Mouse (Mus musculus) MEL (cell line): Measurements from ENCODE around the gene Tmem175. TPM values are rescaled to one million over a fixed set of nuclear protein-coding genes. Genes with fewer than 3 reads are reported as not detected.
A peak's percentile ranks its signal among the peaks of the same experiment; 100 is the strongest.

Experiments
- DNase-seq: peaks from one replicate; pipeline ENCODE4 v3.0.0; 2011; ENCODE audit warnings: low read depth, low spot score
- H3K27ac ChIP-seq: 2 replicates; pipeline ENCODE4 v1.5.1; 2012; ENCODE audit warnings: low read depth, mild to moderate bottlenecking, control low read depth, low read length, moderate library complexity; ENCODE audit not compliant: control insufficient read depth
- H3K27me3 ChIP-seq, 2 experiments: fragments of 150-350 bp in 1 of 2; sonication (generic) in 1 of 2; 2 replicates each; pipeline ENCODE4 v1.6.1; 2012; ENCODE audit warnings: low read length in 2 of 2, mild to moderate bottlenecking in 2 of 2, improper control_type of control experiment in 1 of 2, moderate library complexity in 1 of 2; ENCODE audit not compliant: insufficient read depth in 2 of 2, control insufficient read depth in 1 of 2
- H3K36me3 ChIP-seq, 2 experiments: 2 replicates each; pipeline ENCODE4 v1.6.1; 2012 to 2014; ENCODE audit warnings: low read length in 2 of 2, improper control_type of control experiment in 1 of 2, inconsistent platforms in 1 of 2, mild to moderate bottlenecking in 1 of 2; ENCODE audit not compliant: insufficient read depth in 2 of 2, control insufficient read depth in 1 of 2
- H3K4me1 ChIP-seq, 2 experiments: fragments of 150-350 bp in 1 of 2; sonication (generic) in 1 of 2; 2 replicates each; pipeline ENCODE4 v1.6.1; 2012; ENCODE audit warnings: low read length in 2 of 2, improper control_type of control experiment in 1 of 2, mild to moderate bottlenecking in 1 of 2; ENCODE audit not compliant: insufficient read depth in 2 of 2, control insufficient read depth in 1 of 2
- H3K4me3 ChIP-seq, 2 experiments: fragments of 150-350 bp in 1 of 2; sonication (generic) in 1 of 2; 2 replicates each; pipeline ENCODE4 v1.5.1; 2012; ENCODE audit warnings: low read depth in 2 of 2, low read length in 2 of 2, mild to moderate bottlenecking in 2 of 2, moderate library complexity in 2 of 2, control low read depth in 1 of 2, improper control_type of control experiment in 1 of 2; ENCODE audit not compliant: control insufficient read depth in 1 of 2, insufficient read depth in 1 of 2
- H3K79me2 ChIP-seq: 2 replicates; pipeline ENCODE4 v1.6.1; 2012; ENCODE audit warnings: mild to moderate bottlenecking, low read length, moderate library complexity; ENCODE audit not compliant: control insufficient read depth, poor library complexity, insufficient read depth
- H3K9ac ChIP-seq: 2 replicates; pipeline ENCODE4 v1.6.1; 2012; ENCODE audit warnings: low read depth, mild to moderate bottlenecking, control low read depth, low read length, moderate library complexity; ENCODE audit not compliant: control insufficient read depth, poor library complexity, severe bottlenecking
- H3K9me3 ChIP-seq: fragments of 150-350 bp; sonication (generic); replicated peaks from 2 replicates; pipeline ENCODE4 v1.6.1; 2012; ENCODE audit warnings: mild to moderate bottlenecking, low read length, improper control_type of control experiment, moderate library complexity; ENCODE audit not compliant: insufficient read depth
- CHD1 ChIP-seq: IDR thresholded peaks from 2 replicates; pipeline ENCODE4 v1.6.1; 2012; ENCODE audit warnings: low read depth, mild to moderate bottlenecking, inconsistent platforms, low read length, improper control_type of control experiment
- CTCF ChIP-seq, 3 experiments: IDR thresholded peaks in 2 of 3; conservative IDR thresholded peaks in 1 of 3; 2 replicates each; pipeline ENCODE4 v1.5.1; 2011 to 2012; ENCODE audit warnings: low read length in 3 of 3, low read depth in 2 of 3, mild to moderate bottlenecking in 2 of 3, improper control_type of control experiment in 1 of 3, inconsistent platforms in 1 of 3, mixed read lengths in 1 of 3, moderate library complexity in 1 of 3; ENCODE audit not compliant: control insufficient read depth in 1 of 3, insufficient read depth in 1 of 3, poor library complexity in 1 of 3, severe bottlenecking in 1 of 3
- E2F4 ChIP-seq: IDR thresholded peaks from 2 replicates; pipeline ENCODE4 v1.6.1; 2011; ENCODE audit warnings: low read depth, low read length, improper control_type of control experiment, borderline replicate concordance
- ETS1 ChIP-seq: IDR thresholded peaks from 2 replicates; pipeline ENCODE4 v1.6.1; 2012; ENCODE audit warnings: low read depth, mild to moderate bottlenecking, inconsistent platforms, low read length, improper control_type of control experiment, moderate library complexity
- HCFC1 ChIP-seq: IDR thresholded peaks from 2 replicates; pipeline ENCODE4 v1.6.1; 2012; ENCODE audit warnings: low read depth, mild to moderate bottlenecking, inconsistent platforms, low read length, improper control_type of control experiment, moderate library complexity
- MAX ChIP-seq: IDR thresholded peaks from 2 replicates; pipeline ENCODE4 v1.6.1; 2011; ENCODE audit warnings: low read length, improper control_type of control experiment
- MAZ ChIP-seq: IDR thresholded peaks from 2 replicates; pipeline ENCODE4 v1.6.1; 2012; ENCODE audit warnings: low read depth, mild to moderate bottlenecking, inconsistent platforms, low read length, improper control_type of control experiment
- MEF2A ChIP-seq: IDR thresholded peaks from 2 replicates; pipeline ENCODE4 v1.6.1; 2014; ENCODE audit warnings: low read depth, mild to moderate bottlenecking, inconsistent platforms, low read length, improper control_type of control experiment; ENCODE audit not compliant: poor library complexity, insufficient replicate concordance, severe bottlenecking; ENCODE audit errors: extremely low read depth
- MXI1 ChIP-seq: IDR thresholded peaks from 2 replicates; pipeline ENCODE4 v1.6.1; 2011; ENCODE audit warnings: mild to moderate bottlenecking, low read depth, low read length, improper control_type of control experiment
- MYC ChIP-seq: IDR thresholded peaks from 2 replicates; pipeline ENCODE4 v1.6.1; 2011; ENCODE audit warnings: low read depth, mild to moderate bottlenecking, low read length, improper control_type of control experiment, moderate library complexity
- NRF1 ChIP-seq: IDR thresholded peaks from 2 replicates; pipeline ENCODE4 v1.6.1; 2014; ENCODE audit warnings: low read depth, mild to moderate bottlenecking, inconsistent platforms, low read length, improper control_type of control experiment, moderate library complexity; ENCODE audit not compliant: poor library complexity, insufficient read depth, severe bottlenecking
- POLR2A ChIP-seq, 2 experiments: IDR thresholded peaks; 2 replicates each; pipeline ENCODE4 v1.6.1; 2011 to 2012; ENCODE audit warnings: low read length in 2 of 2, mild to moderate bottlenecking in 2 of 2, control low read depth in 1 of 2, improper control_type of control experiment in 1 of 2, low read depth in 1 of 2, moderate library complexity in 1 of 2; ENCODE audit not compliant: control insufficient read depth in 1 of 2, insufficient read depth in 1 of 2, poor library complexity in 1 of 2
- POLR2AphosphoS2 ChIP-seq: IDR thresholded peaks from 2 replicates; pipeline ENCODE4 v1.6.1; 2011; ENCODE audit warnings: low read length, improper control_type of control experiment
- RAD21 ChIP-seq: IDR thresholded peaks from 2 replicates; pipeline ENCODE4 v1.6.1; 2011; ENCODE audit warnings: mild to moderate bottlenecking, low read depth, low read length, improper control_type of control experiment
- SIN3A ChIP-seq: IDR thresholded peaks from 2 replicates; pipeline ENCODE4 v1.6.1; 2012; ENCODE audit warnings: low read length, improper control_type of control experiment, inconsistent platforms
- SMC3 ChIP-seq: IDR thresholded peaks from 2 replicates; pipeline ENCODE4 v1.6.1; 2011; ENCODE audit warnings: low read depth, low read length, improper control_type of control experiment
- UBTF ChIP-seq: IDR thresholded peaks from 2 replicates; pipeline ENCODE4 v1.6.1; 2012; ENCODE audit warnings: low read depth, mild to moderate bottlenecking, inconsistent platforms, low read length, improper control_type of control experiment, moderate library complexity, borderline replicate concordance; ENCODE audit not compliant: insufficient read depth
- ZC3H11A ChIP-seq: IDR thresholded peaks from 2 replicates; pipeline ENCODE4 v1.6.1; 2012; ENCODE audit warnings: low read depth, mild to moderate bottlenecking, inconsistent platforms, low read length, improper control_type of control experiment
- ZKSCAN1 ChIP-seq: IDR thresholded peaks from 2 replicates; pipeline ENCODE4 v1.6.1; 2012; ENCODE audit warnings: low read depth, mild to moderate bottlenecking, inconsistent platforms, low read length, improper control_type of control experiment, moderate library complexity
- ZMIZ1 ChIP-seq: IDR thresholded peaks from 2 replicates; pipeline ENCODE4 v1.6.1; 2012; ENCODE audit warnings: low read depth, mild to moderate bottlenecking, inconsistent platforms, low read length, improper control_type of control experiment, moderate library complexity
- polyA plus RNA-seq, 2 experiments: library from polyadenylated mRNA; stranded (reverse) in 1 of 2; unstranded in 1 of 2; fragments of >175 nt in 1 of 2; fragments of >200 nt in 1 of 2; gene quantifications; 2 replicates each; pipeline versions ENCODE4 v1.2.1 to v1.2.4; 2012; ENCODE audit warnings: low replicate concordance in 2 of 2, low read depth in 1 of 2; ENCODE audit not compliant: insufficient read length in 2 of 2, insufficient read depth in 1 of 2, missing spikeins in 1 of 2
- total RNA-seq: library from RNA; depleted of rRNA; stranded (reverse); fragments of 300-350 nt; gene quantifications from 2 replicates; pipeline ENCODE4 v1.2.3, GENCODE M21; 2012

The Tmem175 gene
- total and polyA plus RNA-seq, 3 experiments = 19.3 to 39.2 TPM; not detected in 1

DNA sequence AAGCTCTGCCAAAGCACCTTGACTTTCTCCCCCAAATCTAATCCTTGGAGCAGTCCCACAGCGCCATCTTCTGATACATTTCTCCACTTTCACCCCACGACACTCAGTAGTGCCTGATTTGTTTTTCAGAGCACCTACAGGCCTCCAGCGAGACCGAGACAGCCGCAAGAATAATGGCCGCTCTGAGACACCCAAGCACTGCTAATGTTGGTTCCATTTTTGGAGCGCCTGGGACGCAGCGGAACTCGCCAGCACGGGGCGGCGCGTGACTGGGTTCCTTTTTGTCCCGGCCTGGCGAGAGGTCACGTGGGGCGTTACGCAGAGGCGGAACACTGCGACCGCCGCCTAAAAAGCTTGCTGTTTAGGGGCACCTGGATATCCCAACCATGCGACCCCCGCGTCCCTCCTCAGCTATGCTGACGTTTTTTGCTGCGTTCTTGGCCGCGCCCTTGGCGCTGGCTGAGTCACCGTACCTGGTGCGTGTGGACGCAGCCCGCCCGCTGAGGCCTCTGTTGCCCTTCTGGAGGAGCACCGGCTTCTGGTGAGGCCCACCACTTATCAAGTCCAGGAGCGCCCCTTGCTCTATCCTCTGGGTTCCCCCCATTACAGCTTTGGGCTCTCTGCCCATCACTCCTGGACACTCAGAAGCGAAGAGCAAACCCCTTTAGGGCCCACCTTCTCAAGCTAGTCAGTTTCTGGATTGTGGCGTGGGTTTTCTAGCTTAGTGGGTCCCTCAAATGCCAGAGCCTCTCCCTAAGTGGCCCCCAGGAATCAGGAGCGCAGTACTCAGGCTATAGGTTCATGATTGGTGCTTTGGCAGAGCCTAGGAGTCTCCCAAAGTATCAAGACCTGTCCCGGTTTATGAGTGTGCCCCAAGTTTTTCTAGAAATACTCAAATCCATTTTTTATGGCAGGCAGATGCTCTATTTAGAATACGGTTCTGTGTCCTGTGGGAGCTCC, 39.7 kb downstream of the Tmem175 start, which contains the start of gene Dgkq (continued):
- no peak for TF ChIP-seq UBTF
- no peak for TF ChIP-seq MEF2A
- no peak for TF ChIP-seq CHD1
- peak; percentile 64 for TF ChIP-seq MXI1

GRCm38 (mm10) chr5:108669986-108670385, 40.4 kb downstream of the Tmem175 start:
- no peaks in the 10 kb centered on the region for H3K27me3 ChIP-seq
- H3K9me3 ChIP-seq = no peaks in the 10 kb centered on the region
- peak overlapping the region; percentile 88 for H3K9ac ChIP-seq
- H3K4me1 ChIP-seq = peaks cover 15 to 37% of the 10 kb centered on the region in 2 experiments
- H3K4me3 ChIP-seq = peak overlapping the region; percentile 60 to 79
- H3K27ac ChIP-seq = peak overlapping the region; percentile 95
- peaks cover 26% of the 10 kb centered on the region for H3K79me2 ChIP-seq
- H3K36me3 ChIP-seq = peaks cover 2 to 25% of the 10 kb centered on the region in 2 experiments; a peak in 3 of 4 replicates
- TF ChIP-seq ZKSCAN1 = peak; percentile 18; the same call in 1 of the 2 replicates
- TF ChIP-seq POLR2A (IDR thresholded peaks at IDR 0.05; ENCODE audit: control insufficient read depth in 1 of 2, insufficient read depth in 1 of 2, low read depth in 1 of 2, low read length in 2 of 2, poor library complexity in 1 of 2) = peak in 1 of 2 experiments; percentile 28; a peak in 1 of 4 replicates
- no peak for TF ChIP-seq HCFC1
- peak; percentile 93 for TF ChIP-seq ZMIZ1
- peak; percentile 35; the same call in 1 of the 2 replicates for TF ChIP-seq MAZ
- peak; percentile 89 for TF ChIP-seq POLR2AphosphoS2
- peak; percentile 16; the same call in 1 of the 2 replicates for TF ChIP-seq SMC3
- TF ChIP-seq MAX = no peak
- TF ChIP-seq E2F4 = no peak
- TF ChIP-seq, all 39 proteins: peak for 6
- DNase-seq = no peak

GRCm38 (mm10) chr5:108670785-108671184, 41.2 kb downstream of the Tmem175 start:
- no peak overlapping the region for H3K9ac ChIP-seq
- peaks cover 16 to 45% of the 10 kb centered on the region in 2 experiments for H3K4me1 ChIP-seq
- peaks cover 29% of the 10 kb centered on the region for H3K79me2 ChIP-seq
- H3K27me3 ChIP-seq = no peaks in the 10 kb centered on the region
- H3K36me3 ChIP-seq = peaks cover 2 to 31% of the 10 kb centered on the region in 2 experiments; a peak in 3 of 4 replicates
- no peaks in the 10 kb centered on the region for H3K9me3 ChIP-seq
- TF ChIP-seq ZC3H11A (peak; percentile 24; the same call in 1 of the 2 replicates), SMC3 (peak; percentile 84), RAD21 (peak; percentile 54), ETS1 (0 out of 2 replicates have a peak, but pooled peaks have one; percentile 23), NRF1 (no peak), MYC (peak; percentile 46; the same call in 1 of the 2 replicates), ZMIZ1 (no peak), E2F4 (no peak), CTCF (IDR thresholded peaks at IDR 0.05 in 2 of 3, conservative IDR thresholded peaks at IDR 0.05 in 1 of 3; ENCODE audit: control insufficient read depth in 1 of 3, insufficient read depth in 1 of 3, low read depth in 2 of 3, low read length in 3 of 3, poor library complexity in 1 of 3, severe bottlenecking in 1 of 3) (peak; percentile 72 to 84 (median 74)), SIN3A (no peak)
- TF ChIP-seq, all 39 proteins: peak for 6
- H3K4me3 ChIP-seq = no peak overlapping the region
- no peak overlapping the region for H3K27ac ChIP-seq
- DNase-seq = peak; percentile 81
